Mouse (Mus musculus): Measurements from ENCODE around the gene Stab1.

DNA sequence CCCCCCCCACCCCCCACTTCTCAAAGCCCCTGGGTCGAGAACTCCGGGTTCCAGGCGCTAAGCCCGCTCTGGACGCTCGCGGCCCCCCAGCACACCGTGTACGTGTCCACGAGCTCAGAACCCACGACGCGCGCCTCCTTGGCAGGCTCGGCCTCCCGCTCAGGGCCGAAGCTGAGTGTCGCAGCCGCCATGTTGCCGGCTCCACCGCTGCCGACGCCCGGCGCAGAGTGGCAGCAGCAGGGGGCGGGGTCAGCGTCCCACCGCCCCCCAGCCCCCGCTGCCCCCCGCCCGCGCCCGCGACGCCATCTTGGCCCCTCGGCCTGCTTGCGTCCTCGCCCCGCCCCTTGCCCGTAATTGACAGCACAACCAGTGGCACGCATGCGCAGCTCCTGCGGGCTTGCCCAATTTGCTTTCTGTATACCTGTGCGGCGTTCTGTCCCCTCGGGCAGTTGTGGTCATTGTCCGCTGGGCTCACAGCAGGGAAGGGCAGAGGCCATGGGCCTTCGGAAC lies 38.1 kb upstream of the Stab1 start:
- TF ChIP-seq CTCF (IDR thresholded peaks at IDR 0.05; ENCODE audit: low read depth) (no peak), EP300 (IDR thresholded peaks at IDR 0.05; ENCODE audit: low read depth) (no peak)

Measured in liver, embryonic 14.5 days (tissue).